Mouse (Mus musculus) stomach, postnatal 0 days (tissue): ENCODE measurements around the gene Ddx4. TPM values are rescaled to one million over a fixed set of nuclear protein-coding genes. Genes with fewer than 3 reads are reported as not detected.

Source experiments
- ATAC-seq: fragments of 200-750 bp; cut with Nextera tagmentation; 2 replicates; pipeline ENCODE4 v1.8.0; 2017; ENCODE audit not compliant: low FRiP score, low TSS enrichment
- DNase-seq: peaks from one replicate; pipeline ENCODE4 v3.0.0-alpha.2; 2016; ENCODE audit warnings: low spot score
- H3K27ac ChIP-seq: fragments of 300-500 bp; sonication (generic); replicated peaks from 2 replicates; pipeline ENCODE4 v1.5.1; 2014; ENCODE audit warnings: mild to moderate bottlenecking, control low read depth
- H3K27me3 ChIP-seq: fragments of 300-500 bp; sonication (generic); 2 replicates; pipeline ENCODE4 v1.6.1; 2014; ENCODE audit warnings: low read length; ENCODE audit not compliant: control insufficient read depth, insufficient read depth
- H3K36me3 ChIP-seq: fragments of 300-500 bp; sonication (generic); 2 replicates; pipeline ENCODE4 v1.6.1; 2014; ENCODE audit warnings: low read length, mixed read lengths; ENCODE audit not compliant: control insufficient read depth, insufficient read depth
- H3K4me1 ChIP-seq: fragments of 300-500 bp; sonication (generic); replicated peaks from 2 replicates; pipeline ENCODE4 v1.6.1; 2014; ENCODE audit warnings: antibody characterized with exemption; ENCODE audit not compliant: control insufficient read depth, insufficient read depth
- H3K4me2 ChIP-seq: fragments of 300-500 bp; sonication (generic); replicated peaks from 2 replicates; pipeline ENCODE4 v1.6.1; 2014; ENCODE audit warnings: low read depth, mild to moderate bottlenecking, control low read depth, moderate library complexity
- H3K4me3 ChIP-seq: fragments of 300-500 bp; sonication (generic); 2 replicates; pipeline ENCODE4 v1.5.1; 2014; ENCODE audit warnings: low read depth, low read length, control low read depth
- H3K9ac ChIP-seq: fragments of 300-500 bp; sonication (generic); 2 replicates; pipeline ENCODE4 v1.6.1; 2014; ENCODE audit warnings: mild to moderate bottlenecking, low read length, control low read depth, mixed read lengths
- H3K9me3 ChIP-seq: fragments of 300-500 bp; sonication (generic); 2 replicates; pipeline ENCODE4 v1.6.1; 2016; ENCODE audit warnings: low read length; ENCODE audit not compliant: control insufficient read depth
- CTCF ChIP-seq: IDR thresholded peaks from 2 replicates; pipeline ENCODE4 v1.5.1; 2016; ENCODE audit warnings: antibody characterized with exemption, low read depth, mild to moderate bottlenecking, moderate library complexity
- EP300 ChIP-seq: optimal IDR thresholded peaks from 2 replicates; pipeline ENCODE3; 2016; ENCODE audit warnings: antibody characterized with exemption
- WGBS: fragments of 180-500 bp; shearing (Covaris S2); extraction: QIAGEN DNeasy Blood & Tissue Kit; methylation state at CpG from one replicate; pipeline ENCODE4 v1.1.7; 2014; 5-methylcytosine and 5-hydroxymethylcytosine counted together
- polyA plus RNA-seq: library from polyadenylated mRNA; unstranded; fragments of >200 nt; fragmentation: Nextera tagmentation; extraction: Ambion mirVana; gene quantifications from 2 replicates; pipeline ENCODE4 v1.2.1, GENCODE M21; 2015

Gene Ddx4
- polyA plus RNA-seq, 1 experiment from 2014 or later = 0.04 TPM

- Histone ChIP-seq H3K9me3 (no peaks in the 10 kb centered on the region), H3K27me3 (no peaks in the 10 kb centered on the region), H3K27ac (no peak overlapping the region), H3K4me1 (no peaks in the 10 kb centered on the region), H3K36me3 (no peaks in the 10 kb centered on the region), H3K4me3 (no peak overlapping the region), H3K9ac (no peak overlapping the region), H3K4me2 (no peak overlapping the region)
- TF ChIP-seq EP300 (no peak), CTCF (no peak)
- 81% methylated on average over 10 of the region's 10 CpGs for WGBS
- DNase-seq (no peak), ATAC-seq (no peak)
Observed at GRCm38 (mm10) chr13:112666433-112667024, 14.3 kb upstream of the Ddx4 start.

GRCm38 (mm10) chr13:112661687-112662086 lies 9.4 kb upstream of the Ddx4 start:
- ATAC-seq = no peak
- TF ChIP-seq EP300 (no peak), CTCF (no peak)
- H3K4me1 ChIP-seq = no peaks in the 10 kb centered on the region
- no peak overlapping the region for H3K4me3 ChIP-seq
- no peak overlapping the region for H3K4me2 ChIP-seq
- no peak for DNase-seq
- H3K9me3 ChIP-seq = no peaks in the 10 kb centered on the region
- H3K9ac ChIP-seq = no peak overlapping the region
- H3K27me3 ChIP-seq = no peaks in the 10 kb centered on the region
- no peak overlapping the region for H3K27ac ChIP-seq
- WGBS = 74% methylated on average over 2 of the region's 2 CpGs
- no peaks in the 10 kb centered on the region for H3K36me3 ChIP-seq

- DNase-seq = peak; percentile 94
- TF ChIP-seq EP300 (no peak), CTCF (peak; percentile 19; the same call in 1 of the 2 replicates)
- Histone ChIP-seq H3K27me3 (no peaks in the 10 kb centered on the region), H3K36me3 (no peaks in the 10 kb centered on the region), H3K9me3 (no peaks in the 10 kb centered on the region), H3K4me1 (no peaks in the 10 kb centered on the region), H3K4me2 (peak within 1 kb of the TSS; percentile 97), H3K4me3 (peak within 1 kb of the TSS; percentile 85), H3K9ac (peak within 1 kb of the TSS; percentile 82), H3K27ac (peak within 1 kb of the TSS; percentile 63)
- peak; percentile 97 for ATAC-seq
- WGBS = under 1% methylated on average over 33 of the region's 33 CpGs
Observed at GRCm38 (mm10) chr13:112660574-112661381, 8.5 kb upstream of the Ddx4 start, which contains the start of gene Slc38a9. Slc38a9 (plus strand) TSS chr13:112660751.

GRCm38 (mm10) chr13:112659986-112660573 lies 7.8 kb upstream of the Ddx4 start:
- no peaks in the 10 kb centered on the region for H3K27me3 ChIP-seq
- TF ChIP-seq CTCF (no peak), EP300 (no peak)
- peak overlapping the region; percentile 97 for H3K4me2 ChIP-seq
- no peaks in the 10 kb centered on the region for H3K4me1 ChIP-seq
- no peaks in the 10 kb centered on the region for H3K9me3 ChIP-seq
- no peak for ATAC-seq
- no peak overlapping the region for H3K27ac ChIP-seq
- no peaks in the 10 kb centered on the region for H3K36me3 ChIP-seq
- peak overlapping the region; percentile 85 for H3K4me3 ChIP-seq
- no peak for DNase-seq
- H3K9ac ChIP-seq = peak overlapping the region; percentile 82; the same call in 1 of the 2 replicates
- 5% methylated on average over 10 of the region's 10 CpGs for WGBS

GRCm38 (mm10) chr13:112651183-112651582 lies 1.1 kb downstream of the Ddx4 start:
- Histone ChIP-seq H3K9me3 (0 out of 2 replicates have a peak, but pooled peaks cover 2% of the 10 kb centered on the region), H3K4me1 (no peaks in the 10 kb centered on the region), H3K36me3 (no peaks in the 10 kb centered on the region), H3K27me3 (no peaks in the 10 kb centered on the region), H3K27ac (no peak overlapping the region), H3K4me2 (no peak overlapping the region), H3K4me3 (no peak overlapping the region), H3K9ac (no peak overlapping the region)
- 88% methylated on average over 3 of the region's 3 CpGs for WGBS
- TF ChIP-seq EP300 (no peak), CTCF (no peak)
- ATAC-seq (no peak), DNase-seq (no peak)
